Mouse (Mus musculus) retina, postnatal 1 day (tissue): Measurements from ENCODE around the gene Adamtsl5.

Source experiments
- DNase-seq: peaks from one replicate; pipeline ENCODE4 v3.0.0-alpha.2; 2012

Gene Adamtsl5

GRCm38 (mm10) chr10:80315315-80315714 lies 32.9 kb downstream of the Adamtsl5 start:
- no peak for DNase-seq

GRCm38 (mm10) chr10:80314494-80315001 lies 33.7 kb downstream of the Adamtsl5 start:
- no peak for DNase-seq

GRCm38 (mm10) chr10:80313627-80314201 lies 34.5 kb downstream of the Adamtsl5 start:
- no peak for DNase-seq

- DNase-seq, result no peak
These were observed 35.4 kb downstream of the Adamtsl5 start for GRCm38 (mm10) chr10:80312586-80313504.

GRCm38 (mm10) chr10:80311560-80311959 lies 36.7 kb downstream of the Adamtsl5 start:
- DNase-seq, result no peak

GRCm38 (mm10) chr10:80304862-80305261 lies 43.4 kb downstream of the Adamtsl5 start:
- DNase-seq, result no peak

- no peak for DNase-seq
These were observed 43.8 kb downstream of the Adamtsl5 start for GRCm38 (mm10) chr10:80304458-80304857.

- peak; percentile 63 for DNase-seq
These were observed 45.7 kb downstream of the Adamtsl5 start for GRCm38 (mm10) chr10:80302471-80302881.

- DNase-seq, result no peak
These were observed 46.2 kb downstream of the Adamtsl5 start for GRCm38 (mm10) chr10:80302082-80302355.

GRCm38 (mm10) chr10:80301256-80302081 lies 46.7 kb downstream of the Adamtsl5 start:
- DNase-seq, result no peak

GRCm38 (mm10) chr10:80300672-80301181 lies 47.5 kb downstream of the Adamtsl5 start:
- DNase-seq, result peak; percentile 77

GRCm38 (mm10) chr10:80299824-80300223 lies 48.4 kb downstream of the Adamtsl5 start:
- DNase-seq, result no peak

GRCm38 (mm10) chr10:80299301-80299700 lies 48.9 kb downstream of the Adamtsl5 start:
- peak; percentile 59 for DNase-seq

- DNase-seq, result peak; percentile 94
These were observed 49.5 kb downstream of the Adamtsl5 start for GRCm38 (mm10) chr10:80298571-80299281.

GRCm38 (mm10) chr10:80297526-80298133 lies 50.6 kb downstream of the Adamtsl5 start:
- no peak for DNase-seq

- DNase-seq, result no peak
These were observed 51.4 kb downstream of the Adamtsl5 start for GRCm38 (mm10) chr10:80296824-80297223.

GRCm38 (mm10) chr10:80295618-80296425 lies 52.4 kb downstream of the Adamtsl5 start, which contains the start of gene Apc2:
Gene Apc2 (plus strand): TSS chr10:80295977.
- DNase-seq, result peak; percentile 82

- no peak for DNase-seq
These were observed 53.4 kb downstream of the Adamtsl5 start for GRCm38 (mm10) chr10:80294788-80295303.

GRCm38 (mm10) chr10:80294311-80294710 lies 53.9 kb downstream of the Adamtsl5 start:
- no peak for DNase-seq

GRCm38 (mm10) chr10:80293325-80293724 lies 54.9 kb downstream of the Adamtsl5 start:
- no peak for DNase-seq
